Mouse (Mus musculus): ENCODE data around the gene Cdyl2.

DNA sequence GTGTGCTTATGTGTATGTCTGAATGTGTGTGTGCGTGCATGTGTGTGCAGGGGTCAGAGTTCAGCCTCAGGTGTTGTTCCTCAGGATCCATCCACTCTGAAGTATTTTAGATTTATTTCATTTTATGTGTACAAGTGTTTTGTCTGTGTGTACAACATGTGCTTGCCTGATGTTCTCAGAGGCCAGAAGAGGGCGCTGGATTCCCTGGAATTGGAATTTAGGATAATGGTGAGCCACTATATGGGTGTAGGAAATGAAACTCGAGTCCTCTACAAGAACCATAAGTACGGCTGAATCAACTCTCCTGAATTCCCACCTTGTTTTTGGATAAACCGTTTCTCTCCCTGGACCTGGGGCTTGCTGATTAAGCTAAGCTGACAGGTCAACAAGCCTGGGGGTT is 61.2 kb downstream of the Cdyl2 start:
- no peak for TF ChIP-seq CTCF (IDR thresholded peaks at IDR 0.05; ENCODE audit: low read depth, low read length)
- no peak for TF ChIP-seq POLR2A (IDR thresholded peaks at IDR 0.05; ENCODE audit: insufficient read depth, low read length)
- TF ChIP-seq EP300 (IDR thresholded peaks at IDR 0.05; ENCODE audit: insufficient read depth, low read depth, low read length), result no peak
